12 mouse cellular contexts compared by ENCODE assay signal in the genomic region with DNA sequence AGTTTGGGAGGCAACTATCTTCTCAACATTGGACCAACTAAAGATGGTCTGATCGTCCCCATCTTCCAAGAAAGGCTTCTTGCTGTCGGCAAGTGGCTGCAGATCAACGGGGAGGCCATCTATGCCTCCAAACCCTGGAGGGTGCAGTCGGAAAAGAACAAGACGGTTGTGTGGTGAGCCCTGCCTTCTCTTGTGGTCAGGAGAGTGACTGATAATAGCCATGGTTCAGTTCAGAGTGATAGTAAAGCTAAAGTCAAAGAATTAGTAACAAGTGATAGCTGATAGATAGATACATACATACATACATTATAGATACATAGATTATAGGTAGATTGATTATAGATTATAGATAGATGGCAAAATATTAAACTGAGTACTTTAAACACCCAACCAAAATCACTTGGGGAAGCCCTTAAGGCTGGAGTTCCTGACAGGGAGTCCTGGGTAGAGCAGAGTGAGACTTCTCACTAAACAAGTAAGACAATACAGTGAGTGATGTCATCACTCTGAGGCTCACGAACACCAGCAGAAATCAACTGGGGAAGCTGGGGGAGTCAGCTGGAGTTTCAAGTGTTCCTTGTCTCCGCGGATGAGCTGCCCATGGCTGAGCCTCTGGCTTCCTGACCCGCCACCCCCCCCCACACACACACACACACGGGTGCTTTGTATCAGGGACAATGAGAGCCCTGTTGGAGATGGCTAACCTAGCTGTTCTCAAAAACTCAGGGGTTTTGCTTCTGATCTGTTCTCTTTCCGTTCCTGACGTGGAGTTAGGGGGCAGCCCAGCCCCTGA. TPM values are rescaled to one million over a fixed set of nuclear protein-coding genes. Genes with fewer than 3 reads are reported as not detected.
A peak's percentile ranks its signal among the peaks of the same experiment; 100 is the strongest.
DNase-seq lines count a peak whose midpoint lies in the region; ATAC-seq and TF ChIP-seq lines count a peak whose summit lies in the region.
"Had no signal": no experiment of that assay in that cellular context is flagged by ENCODE, and none has a peak within 500 bp of the region (broad histone marks: within the 10 kb centered on the region; RNA-seq: fewer than 3 reads in every experiment).

No protein-coding gene starts in this region.

- no peaks in the 10 kb centered on the region for H3K27me3 ChIP-seq in heart, embryonic 15.5 days
- H3K27me3 ChIP-seq in MEL (ENCODE audit: control insufficient read depth in 1 of 2, insufficient read depth in 2 of 2, low read length in 2 of 2): no peaks in the 10 kb centered on the region
- H3K27me3 ChIP-seq in liver, embryonic 13.5 days: no peaks in the 10 kb centered on the region
- H3K27me3 ChIP-seq: CH12.LX; limb, embryonic 12.5 days had no signal

- no peaks in the 10 kb centered on the region for H3K9me3 ChIP-seq in heart, embryonic 15.5 days (replicated peaks)
- no peaks in the 10 kb centered on the region for H3K9me3 ChIP-seq in MEL (replicated peaks; ENCODE audit: insufficient read depth, low read length)
- no peaks in the 10 kb centered on the region for H3K9me3 ChIP-seq in liver, embryonic 13.5 days (replicated peaks)
- H3K9me3 ChIP-seq: limb, embryonic 12.5 days had no signal

- no peak for DNase-seq in heart, postnatal 36 days
- peak; percentile 82 for DNase-seq in MEL (ENCODE audit: low read depth, low spot score)
- DNase-seq in liver, embryonic 13.5 days: no peak
- DNase-seq in cerebellum, postnatal 10 days: no peak
- no peak for DNase-seq in adrenal gland, adult 8-10 months
- DNase-seq: cerebellum, adult 8-10 months; thymus, postnatal 25 days had no signal

- H3K4me3 ChIP-seq in heart, embryonic 15.5 days: no peak overlapping the region
- peak overlapping the region; percentile 21 to 34 for H3K4me3 ChIP-seq in MEL (ENCODE audit: control insufficient read depth in 1 of 2, insufficient read depth in 1 of 2, low read depth in 2 of 2, low read length in 2 of 2)
- H3K4me3 ChIP-seq in liver, embryonic 13.5 days (replicated peaks): no peak overlapping the region
- H3K4me3 ChIP-seq: limb, embryonic 12.5 days had no signal

- intact Hi-C loops in heart, postnatal 36 days (cut with DNase I): no loop called here

- no peaks in the 10 kb centered on the region for H3K79me2 ChIP-seq in MEL (ENCODE audit: control insufficient read depth, insufficient read depth, low read length, poor library complexity)

- H3K36me3 ChIP-seq in heart, embryonic 15.5 days: peaks cover 20% of the 10 kb centered on the region; the same call in 1 of the 2 replicates
- peaks cover 2 to 19% of the 10 kb centered on the region in 2 experiments; a peak in 2 of 4 replicates for H3K36me3 ChIP-seq in MEL (ENCODE audit: control insufficient read depth in 1 of 2, insufficient read depth in 2 of 2, low read length in 2 of 2)
- H3K36me3 ChIP-seq in liver, embryonic 13.5 days: peaks cover 46% of the 10 kb centered on the region

- peak overlapping the region; percentile 48 for H3K27ac ChIP-seq in heart, embryonic 15.5 days
- H3K27ac ChIP-seq in MEL (ENCODE audit: control insufficient read depth, low read depth, low read length): peak overlapping the region; percentile 89
- peak overlapping the region; percentile 83 for H3K27ac ChIP-seq in liver, embryonic 13.5 days
- H3K27ac ChIP-seq: limb, embryonic 12.5 days had no signal

- peak; percentile 78 to 86 for TF ChIP-seq EP300 in MEL (IDR thresholded peaks at IDR 0.05; ENCODE audit: low read depth in 1 of 2, low read length in 2 of 2)

- peak; percentile 39; the same call in 1 of the 2 replicates for ATAC-seq in heart, embryonic 15.5 days (replicated peaks; ENCODE audit: insufficient number of reproducible peaks, insufficient read depth, low FRiP score, low read depth)
- peak; percentile 81 for ATAC-seq in common myeloid progenitor, adult 5-6 weeks (replicated peaks; ENCODE audit: low read depth, poor library complexity, severe bottlenecking)
- ATAC-seq in liver, embryonic 13.5 days (ENCODE audit: low read depth): peak; percentile 58
- ATAC-seq: inflammation-experienced regulatory T-cells, adult 6 months had no signal

- TF ChIP-seq CTCF in MEL (IDR thresholded peaks at IDR 0.05 in 2 of 3, conservative IDR thresholded peaks at IDR 0.05 in 1 of 3; ENCODE audit: control insufficient read depth in 1 of 3, insufficient read depth in 1 of 3, low read depth in 2 of 3, low read length in 3 of 3, poor library complexity in 1 of 3, severe bottlenecking in 1 of 3): no peak

- H3K9ac ChIP-seq in heart, embryonic 15.5 days: no peak overlapping the region
- H3K9ac ChIP-seq in MEL (ENCODE audit: control insufficient read depth, low read depth, low read length, poor library complexity, severe bottlenecking): peak overlapping the region; percentile 60
- peak overlapping the region; percentile 44; the same call in 1 of the 2 replicates for H3K9ac ChIP-seq in liver, embryonic 13.5 days
- H3K9ac ChIP-seq: limb, embryonic 12.5 days had no signal

- 0 out of 2 replicates have a peak, but pooled peaks cover 7% of the 10 kb centered on the region for H3K4me1 ChIP-seq in heart, embryonic 15.5 days (replicated peaks)
- peaks cover 24 to 35% of the 10 kb centered on the region in 2 experiments for H3K4me1 ChIP-seq in MEL (ENCODE audit: control insufficient read depth in 1 of 2, insufficient read depth in 2 of 2, low read length in 2 of 2)
- H3K4me1 ChIP-seq in liver, embryonic 13.5 days (replicated peaks): peaks cover 63% of the 10 kb centered on the region
- H3K4me1 ChIP-seq: limb, embryonic 12.5 days had no signal

- WGBS in heart, embryonic 15.5 days: 50% methylated on average over 12 of the region's 12 CpGs
- 15% methylated on average over 12 of the region's 12 CpGs for WGBS in liver, embryonic 13.5 days (ENCODE audit: insufficient replicate concordance)

- no peak for TF ChIP-seq RAD21 in MEL (IDR thresholded peaks at IDR 0.05; ENCODE audit: low read depth, low read length)

- no peak overlapping the region for H3K4me2 ChIP-seq in heart, embryonic 15.5 days
- peak overlapping the region; percentile 33 for H3K4me2 ChIP-seq in liver, embryonic 13.5 days
- H3K4me2 ChIP-seq: limb, embryonic 12.5 days had no signal

- TF ChIP-seq POLR2A in MEL (IDR thresholded peaks at IDR 0.05; ENCODE audit: control insufficient read depth in 1 of 2, insufficient read depth in 1 of 2, low read depth in 1 of 2, low read length in 2 of 2, poor library complexity in 1 of 2): no peak

TF ChIP-seq in MEL, 35 proteins besides CTCF, POLR2A, EP300 and RAD21 (continues in another document):
- peak; percentile 43; the same call in 1 of the 2 replicates for TF ChIP-seq BHLHE40 (IDR thresholded peaks at IDR 0.05; ENCODE audit: borderline replicate concordance, low read depth, low read length)
- 0 out of 2 replicates have a peak, but pooled peaks have one; percentile 4 for TF ChIP-seq ZC3H11A (IDR thresholded peaks at IDR 0.05; ENCODE audit: low read depth, low read length)

RNA-seq across cellular contexts. Expression of gene Hmgcl, which starts 11.3 kb away (rescaled TPM):
- polyA plus RNA-seq in heart, embryonic 15.5 days (2015; fragmentation: Nextera tagmentation; extraction: Ambion mirVana): 80.2 and 82.4 TPM in 2 replicates
- 10 to 100 TPM; 72.7 to 86.8 TPM for total RNA-seq in heart, postnatal 36 days (2021)
- total RNA-seq in MEL (2012; rRNA removed): 48.5 and 48.7 TPM in 2 replicates
- polyA plus RNA-seq in MEL (2012; ENCODE audit: insufficient read depth in 1 of 2, insufficient read length in 2 of 2, low read depth in 1 of 2, low replicate concordance in 2 of 2, missing spikeins in 1 of 2): 10 to 100 TPM in 1 of 2 experiments, not detected in 1; 66.5 TPM
- 23.8 and 48.2 TPM in 2 replicates for total RNA-seq in common myeloid progenitor, adult 5-6 weeks (2017)
- polyA plus RNA-seq in liver, embryonic 13.5 days (2015; fragmentation: Nextera tagmentation; extraction: Ambion mirVana): 71.9 and 73.5 TPM in 2 replicates
- total RNA-seq in adrenal gland, adult 8-10 months (2022): 10 to 100 TPM; 51.7 to 68.6 (median 62.8) TPM

RNA-seq across cellular contexts. Expression of gene Fuca1, which starts 14.4 kb away (rescaled TPM):
- polyA plus RNA-seq in heart, embryonic 15.5 days (2015; fragmentation: Nextera tagmentation; extraction: Ambion mirVana): 38.1 and 61.6 TPM in 2 replicates
- 10 to 100 TPM; 31.0 to 31.4 TPM for total RNA-seq in heart, postnatal 36 days (2021)
- total RNA-seq in MEL (2012; rRNA removed): 26.8 and 33.7 TPM in 2 replicates
- polyA plus RNA-seq in MEL (2012; ENCODE audit: insufficient read depth in 1 of 2, insufficient read length in 2 of 2, low read depth in 1 of 2, low replicate concordance in 2 of 2, missing spikeins in 1 of 2): 10 to 100 TPM in 1 of 2 experiments, not detected in 1; 48.6 TPM
- 70.8 and 71.5 TPM in 2 replicates for total RNA-seq in common myeloid progenitor, adult 5-6 weeks (2017)
- 18.1 and 21.4 TPM in 2 replicates for polyA plus RNA-seq in liver, embryonic 13.5 days (2015; fragmentation: Nextera tagmentation; extraction: Ambion mirVana)
- 100 to 1,000 TPM in 3 of 4 experiments, 10 to 100 TPM in 1; 83.5 to 119 (median 106) TPM for total RNA-seq in adrenal gland, adult 8-10 months (2022)

RNA-seq across cellular contexts. Expression of gene Gale, which starts 28.6 kb away (rescaled TPM):
- 17.6 and 24.8 TPM in 2 replicates for polyA plus RNA-seq in heart, embryonic 15.5 days (2015; fragmentation: Nextera tagmentation; extraction: Ambion mirVana)
- 1 to 10 TPM in 1 of 2 experiments, under 1 TPM in 1; 0.94 to 1.9 TPM for total RNA-seq in heart, postnatal 36 days (2021)
- total RNA-seq in MEL (2012; rRNA removed): 23.3 and 24.5 TPM in 2 replicates
- polyA plus RNA-seq in MEL (2012; ENCODE audit: insufficient read depth in 1 of 2, insufficient read length in 2 of 2, low read depth in 1 of 2, low replicate concordance in 2 of 2, missing spikeins in 1 of 2): 10 to 100 TPM in 1 of 2 experiments, not detected in 1; 31.2 TPM
- total RNA-seq in common myeloid progenitor, adult 5-6 weeks (2017): 4.1 and 4.2 TPM in 2 replicates
- 35.6 and 35.7 TPM in 2 replicates for polyA plus RNA-seq in liver, embryonic 13.5 days (2015; fragmentation: Nextera tagmentation; extraction: Ambion mirVana)
- 10 to 100 TPM; 12.5 to 23.3 (median 22.5) TPM for total RNA-seq in adrenal gland, adult 8-10 months (2022)

RNA-seq across cellular contexts. Expression of gene Lypla2, which starts 37.5 kb away (rescaled TPM):
- polyA plus RNA-seq in heart, embryonic 15.5 days (2015; fragmentation: Nextera tagmentation; extraction: Ambion mirVana): 59.6 and 79.0 TPM in 2 replicates
- 10 to 100 TPM; 33.3 to 34.7 TPM for total RNA-seq in heart, postnatal 36 days (2021)
- 53.8 and 65.1 TPM in 2 replicates for total RNA-seq in MEL (2012; rRNA removed)
- 10 to 100 TPM in 1 of 2 experiments, not detected in 1; 95.6 TPM for polyA plus RNA-seq in MEL (2012; ENCODE audit: insufficient read depth in 1 of 2, insufficient read length in 2 of 2, low read depth in 1 of 2, low replicate concordance in 2 of 2, missing spikeins in 1 of 2)
- 11.0 and 16.1 TPM in 2 replicates for total RNA-seq in common myeloid progenitor, adult 5-6 weeks (2017)
- 48.9 and 49.7 TPM in 2 replicates for polyA plus RNA-seq in liver, embryonic 13.5 days (2015; fragmentation: Nextera tagmentation; extraction: Ambion mirVana)
- 10 to 100 TPM; 79.7 to 84.5 (median 81.6) TPM for total RNA-seq in adrenal gland, adult 8-10 months (2022)

RNA-seq across cellular contexts. Expression of gene Cnr2, which starts 39.7 kb away (rescaled TPM):
- 0.49 and 0.55 TPM in 2 replicates for polyA plus RNA-seq in heart, embryonic 15.5 days (2015; fragmentation: Nextera tagmentation; extraction: Ambion mirVana)
- under 1 TPM; 0.49 to 0.50 TPM for total RNA-seq in heart, postnatal 36 days (2021)
- total RNA-seq in MEL (2012; rRNA removed): 9.8 and 10.2 TPM in 2 replicates
- 1 to 10 TPM in 1 of 2 experiments, not detected in 1; 6.8 TPM for polyA plus RNA-seq in MEL (2012; ENCODE audit: insufficient read depth in 1 of 2, insufficient read length in 2 of 2, low read depth in 1 of 2, low replicate concordance in 2 of 2, missing spikeins in 1 of 2)
- total RNA-seq in common myeloid progenitor, adult 5-6 weeks (2017): 9.4 and 10.9 TPM in 2 replicates
- 2.5 and 3.0 TPM in 2 replicates for polyA plus RNA-seq in liver, embryonic 13.5 days (2015; fragmentation: Nextera tagmentation; extraction: Ambion mirVana)
- 1 to 10 TPM; 2.2 to 3.6 (median 2.8) TPM for total RNA-seq in adrenal gland, adult 8-10 months (2022)

Comparison
In these comparisons a context has a peak if more than half of its experiments do, and no peak if none do; other contexts are left out.
1. H3K4me3 ChIP-seq: peak in MEL (2 of 2); none in heart, embryonic 15.5 days (single experiment) and liver, embryonic 13.5 days (single experiment).
2. Peak in every context shown above with its lines, with median percentiles within 50 percentile points of each other: ATAC-seq and H3K27ac ChIP-seq.